Mouse (Mus musculus): ENCODE results near the gene Cacng4. TPM values are rescaled to one million over a fixed set of nuclear protein-coding genes. Genes with fewer than 3 reads are reported as not detected.

Gene Cacng4
- polyA plus RNA-seq, 1 experiment from 2014 or later, result 0.54 TPM

DNA sequence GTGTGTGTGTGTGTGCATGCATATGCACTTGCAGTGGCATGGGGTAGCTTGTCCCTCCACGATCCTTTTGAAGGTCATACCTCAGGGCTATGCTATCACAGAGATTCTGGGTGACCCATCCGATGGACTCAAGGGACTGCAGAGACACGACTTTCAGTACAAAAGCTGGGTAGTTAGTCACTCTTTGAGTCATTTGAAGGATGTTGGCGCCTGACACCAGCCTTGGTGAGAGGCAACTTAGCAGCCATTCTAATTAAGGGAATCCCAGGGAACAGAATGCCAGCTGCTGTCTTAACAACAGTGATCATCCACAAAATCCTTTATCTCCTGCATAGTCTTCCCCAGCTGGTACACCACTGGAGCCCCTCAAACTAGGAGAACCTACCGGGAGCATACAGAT is 45.2 kb downstream of the Cacng4 start:
- 80% methylated on average over 5 of the region's 5 CpGs for WGBS
- Histone ChIP-seq H3K4me1 (ENCODE audit: control insufficient read depth in 2 of 2, insufficient read depth in 2 of 2, low read length in 2 of 2) (no peaks in the 10 kb centered on the region), H3K9ac (ENCODE audit: low read length) (no peak overlapping the region)

DNA sequence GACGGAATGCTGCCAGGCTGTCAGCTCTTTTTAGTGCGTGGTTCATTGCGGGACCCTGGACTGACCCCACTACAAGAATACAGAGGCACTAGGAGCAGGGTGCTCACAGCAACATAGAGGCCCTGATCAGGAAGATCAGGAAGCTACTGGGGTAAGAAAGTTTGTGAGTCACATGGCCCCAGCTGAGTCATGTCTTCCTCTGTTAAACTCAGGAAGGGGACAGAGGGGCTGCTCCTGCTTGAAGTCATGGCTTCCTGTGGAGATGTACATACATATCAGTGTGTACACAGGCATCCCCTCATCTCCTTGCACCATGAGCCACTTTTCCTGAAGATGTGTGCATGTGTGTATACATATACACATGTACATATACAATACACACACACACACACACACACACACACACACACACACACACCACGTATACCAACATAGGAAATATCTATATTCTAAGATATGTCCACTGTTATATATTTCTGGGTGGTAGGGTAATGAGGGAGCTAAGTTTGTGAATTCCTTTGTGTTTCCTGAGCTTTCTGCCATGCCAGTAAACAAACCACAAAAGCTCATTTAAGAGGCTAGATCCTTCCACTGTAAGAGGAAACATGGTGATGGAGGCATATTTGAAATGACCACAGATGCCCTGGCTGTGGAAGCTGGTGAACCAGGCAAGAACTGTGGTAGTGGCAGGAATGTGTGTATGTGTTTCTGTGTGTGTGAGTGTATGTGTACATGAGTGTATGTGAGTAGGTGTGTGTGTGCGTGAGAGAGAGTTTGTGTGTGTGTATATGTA is 45.9 kb downstream of the Cacng4 start:
- 84% methylated on average over 5 of the region's 5 CpGs for WGBS
- no peaks in the 10 kb centered on the region for H3K9me3 ChIP-seq (ENCODE audit: control insufficient read depth, low read length)
- H3K9ac ChIP-seq (ENCODE audit: low read length), result no peak overlapping the region
- no peak overlapping the region for H3K27ac ChIP-seq (replicated peaks in 1 of 2; ENCODE audit: control insufficient read depth in 1 of 2, insufficient read depth in 1 of 2, low read depth in 2 of 2, low read length in 2 of 2)
- no peaks in the 10 kb centered on the region for H3K4me1 ChIP-seq (ENCODE audit: control insufficient read depth in 2 of 2, insufficient read depth in 2 of 2, low read length in 2 of 2)
- H3K4me2 ChIP-seq (ENCODE audit: low read length), result no peak overlapping the region
- no peaks in the 10 kb centered on the region for H3K36me3 ChIP-seq (ENCODE audit: control insufficient read depth, insufficient read depth, low read length)
- no peak for ATAC-seq (ENCODE audit: insufficient number of reproducible peaks, insufficient read depth, low FRiP score, low read depth)
- no peaks in the 10 kb centered on the region for H3K27me3 ChIP-seq (ENCODE audit: control insufficient read depth, insufficient read depth, low read length)
- no peak overlapping the region for H3K4me3 ChIP-seq (ENCODE audit: control insufficient read depth in 1 of 2, insufficient read depth in 1 of 2, low read depth in 1 of 2, low read length in 2 of 2)

More for the DNA sequence above, 45.2 kb downstream of the Cacng4 start:
- Histone ChIP-seq H3K4me2 (ENCODE audit: low read length) (no peak overlapping the region), H3K4me3 (ENCODE audit: control insufficient read depth in 1 of 2, insufficient read depth in 1 of 2, low read depth in 1 of 2, low read length in 2 of 2) (no peak overlapping the region), H3K27ac (replicated peaks in 1 of 2; ENCODE audit: control insufficient read depth in 1 of 2, insufficient read depth in 1 of 2, low read depth in 2 of 2, low read length in 2 of 2) (no peak overlapping the region), H3K27me3 (ENCODE audit: control insufficient read depth, insufficient read depth, low read length) (no peaks in the 10 kb centered on the region), H3K36me3 (ENCODE audit: control insufficient read depth, insufficient read depth, low read length) (no peaks in the 10 kb centered on the region), H3K9me3 (ENCODE audit: control insufficient read depth, low read length) (no peaks in the 10 kb centered on the region)
- ATAC-seq (ENCODE audit: insufficient number of reproducible peaks, insufficient read depth, low FRiP score, low read depth), result no peak

DNA sequence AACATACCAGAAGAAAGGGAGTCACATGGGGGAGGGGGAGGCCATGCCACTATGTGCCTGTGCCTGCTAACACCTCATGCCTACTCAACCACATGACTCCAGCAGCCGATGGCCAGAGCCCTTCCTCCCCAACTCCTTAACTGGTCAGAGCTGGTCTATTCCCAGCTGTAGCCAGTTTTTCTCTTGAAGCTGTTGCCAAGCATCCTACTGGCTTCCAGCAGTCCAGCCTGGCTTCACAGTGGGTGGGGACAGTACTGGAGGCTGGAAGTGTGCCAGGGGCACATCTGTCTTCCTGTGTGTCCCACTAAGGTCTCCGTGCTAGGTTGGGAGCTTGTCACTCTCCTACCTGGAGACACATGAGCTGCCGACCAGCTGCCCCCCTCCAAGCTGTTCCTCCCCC is 51.3 kb downstream of the Cacng4 start:
- Histone ChIP-seq H3K4me1 (ENCODE audit: control insufficient read depth in 2 of 2, insufficient read depth in 2 of 2, low read length in 2 of 2) (no peaks in the 10 kb centered on the region), H3K27ac (replicated peaks in 1 of 2; ENCODE audit: control insufficient read depth in 1 of 2, insufficient read depth in 1 of 2, low read depth in 2 of 2, low read length in 2 of 2) (no peak overlapping the region), H3K36me3 (ENCODE audit: control insufficient read depth, insufficient read depth, low read length) (no peaks in the 10 kb centered on the region), H3K9ac (ENCODE audit: low read length) (no peak overlapping the region), H3K9me3 (ENCODE audit: control insufficient read depth, low read length) (no peaks in the 10 kb centered on the region), H3K27me3 (ENCODE audit: control insufficient read depth, insufficient read depth, low read length) (no peaks in the 10 kb centered on the region), H3K4me3 (ENCODE audit: control insufficient read depth in 1 of 2, insufficient read depth in 1 of 2, low read depth in 1 of 2, low read length in 2 of 2) (no peak overlapping the region), H3K4me2 (ENCODE audit: low read length) (no peak overlapping the region)
- ATAC-seq (ENCODE audit: insufficient number of reproducible peaks, insufficient read depth, low FRiP score, low read depth), result no peak
- WGBS, result 49% methylated on average over 3 of the region's 3 CpGs

DNA sequence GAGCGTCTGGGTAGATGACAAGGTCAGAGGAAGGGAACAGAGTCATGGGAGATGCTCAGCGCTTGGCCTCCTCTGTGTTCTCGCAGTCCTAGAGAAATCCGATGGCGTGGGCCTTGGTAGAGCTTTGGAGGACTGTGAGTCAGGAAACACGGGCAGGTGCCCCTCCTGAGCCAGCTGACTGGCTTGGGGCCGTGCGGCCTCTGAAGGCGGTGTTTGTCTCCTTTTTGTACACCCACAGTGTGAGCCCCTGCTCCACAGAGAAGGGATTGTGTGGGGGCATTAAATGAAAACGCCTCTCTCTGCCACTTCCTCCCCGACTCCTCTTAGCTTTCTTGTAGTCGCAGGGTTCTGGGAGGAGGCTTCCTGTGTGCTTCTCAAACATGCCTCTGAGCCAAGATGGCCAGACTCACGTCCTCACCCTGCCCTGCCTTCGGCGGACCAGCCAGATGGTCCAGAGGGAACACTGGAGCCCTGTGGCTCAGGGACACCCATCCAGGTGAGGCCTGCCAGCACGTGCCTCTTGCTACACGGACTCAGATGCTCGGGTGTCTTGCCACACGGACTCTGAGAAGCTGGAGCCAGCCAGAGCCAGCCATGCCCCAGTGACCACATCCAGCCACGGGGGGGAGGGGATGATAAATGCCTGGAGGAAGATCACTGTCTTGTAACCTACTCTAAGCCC is 55.8 kb downstream of the Cacng4 start:
- no peak overlapping the region for H3K27ac ChIP-seq (replicated peaks in 1 of 2; ENCODE audit: control insufficient read depth in 1 of 2, insufficient read depth in 1 of 2, low read depth in 2 of 2, low read length in 2 of 2)
- WGBS, result 80% methylated on average over 20 of the region's 20 CpGs
- H3K9me3 ChIP-seq (ENCODE audit: control insufficient read depth, low read length), result no peaks in the 10 kb centered on the region
- no peak overlapping the region for H3K9ac ChIP-seq (ENCODE audit: low read length)
- no peak overlapping the region for H3K4me2 ChIP-seq (ENCODE audit: low read length)
- no peak for ATAC-seq (ENCODE audit: insufficient number of reproducible peaks, insufficient read depth, low FRiP score, low read depth)
- no peaks in the 10 kb centered on the region for H3K4me1 ChIP-seq (ENCODE audit: control insufficient read depth in 2 of 2, insufficient read depth in 2 of 2, low read length in 2 of 2)
- H3K4me3 ChIP-seq (ENCODE audit: control insufficient read depth in 1 of 2, insufficient read depth in 1 of 2, low read depth in 1 of 2, low read length in 2 of 2), result no peak overlapping the region
- H3K36me3 ChIP-seq (ENCODE audit: control insufficient read depth, insufficient read depth, low read length), result no peaks in the 10 kb centered on the region
- H3K27me3 ChIP-seq (ENCODE audit: control insufficient read depth, insufficient read depth, low read length), result no peaks in the 10 kb centered on the region

DNA sequence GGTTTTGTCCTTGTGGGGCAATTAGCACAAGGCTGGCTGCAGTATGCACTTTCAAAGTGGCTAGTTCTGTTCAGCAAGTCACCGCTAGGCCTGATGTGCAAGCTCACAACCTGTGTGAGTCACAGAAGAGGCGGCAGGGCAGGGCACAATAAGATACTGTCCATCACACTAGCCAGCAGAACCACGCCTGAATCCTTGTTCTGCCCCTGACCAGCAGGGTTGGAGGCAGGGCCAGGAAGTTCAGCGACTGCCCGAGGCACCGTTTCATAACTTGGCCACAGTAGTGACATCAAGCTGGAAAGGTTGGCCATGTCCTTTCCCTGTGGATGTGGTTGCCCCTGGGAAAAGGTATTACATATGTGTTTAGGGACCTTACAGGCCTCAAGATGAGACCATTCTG is 56.5 kb downstream of the Cacng4 start:
- no peak for ATAC-seq (ENCODE audit: insufficient number of reproducible peaks, insufficient read depth, low FRiP score, low read depth)
- H3K9me3 ChIP-seq (ENCODE audit: control insufficient read depth, low read length), result no peaks in the 10 kb centered on the region
- no peaks in the 10 kb centered on the region for H3K36me3 ChIP-seq (ENCODE audit: control insufficient read depth, insufficient read depth, low read length)
- no peaks in the 10 kb centered on the region for H3K27me3 ChIP-seq (ENCODE audit: control insufficient read depth, insufficient read depth, low read length)
- H3K4me2 ChIP-seq (ENCODE audit: low read length), result no peak overlapping the region
- no peaks in the 10 kb centered on the region for H3K4me1 ChIP-seq (ENCODE audit: control insufficient read depth in 2 of 2, insufficient read depth in 2 of 2, low read length in 2 of 2)
- no peak overlapping the region for H3K4me3 ChIP-seq (ENCODE audit: control insufficient read depth in 1 of 2, insufficient read depth in 1 of 2, low read depth in 1 of 2, low read length in 2 of 2)
- H3K27ac ChIP-seq (replicated peaks in 1 of 2; ENCODE audit: control insufficient read depth in 1 of 2, insufficient read depth in 1 of 2, low read depth in 2 of 2, low read length in 2 of 2), result no peak overlapping the region
- no peak overlapping the region for H3K9ac ChIP-seq (ENCODE audit: low read length)
- WGBS, result 73% methylated on average over 6 of the region's 6 CpGs

DNA sequence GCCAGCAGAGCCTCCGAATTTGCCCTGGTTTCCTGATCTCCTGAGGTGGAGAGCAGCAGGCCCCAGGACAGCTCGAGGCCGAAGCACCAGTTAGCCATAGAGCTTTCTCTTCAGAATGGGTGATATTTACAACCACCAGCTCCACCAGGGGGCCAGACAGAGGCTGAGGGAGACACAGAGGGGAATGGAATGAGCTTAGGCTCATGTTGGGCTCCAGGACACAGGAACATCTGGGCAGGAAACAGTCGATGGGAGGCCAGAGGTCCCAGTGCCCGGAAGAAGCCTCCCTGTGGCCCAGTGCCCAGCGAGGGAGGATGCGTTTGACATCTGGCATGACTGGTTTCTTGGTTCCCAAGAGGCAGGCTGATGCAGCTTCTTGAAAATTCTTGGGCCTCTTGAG is 60.2 kb downstream of the Cacng4 start:
- ATAC-seq (ENCODE audit: insufficient number of reproducible peaks, insufficient read depth, low FRiP score, low read depth), result no peak
- Histone ChIP-seq H3K9me3 (ENCODE audit: control insufficient read depth, low read length) (no peaks in the 10 kb centered on the region), H3K9ac (ENCODE audit: low read length) (no peak overlapping the region), H3K4me1 (ENCODE audit: control insufficient read depth in 2 of 2, insufficient read depth in 2 of 2, low read length in 2 of 2) (no peaks in the 10 kb centered on the region), H3K27ac (replicated peaks in 1 of 2; ENCODE audit: control insufficient read depth in 1 of 2, insufficient read depth in 1 of 2, low read depth in 2 of 2, low read length in 2 of 2) (no peak overlapping the region), H3K4me2 (ENCODE audit: low read length) (no peak overlapping the region), H3K4me3 (ENCODE audit: control insufficient read depth in 1 of 2, insufficient read depth in 1 of 2, low read depth in 1 of 2, low read length in 2 of 2) (no peak overlapping the region), H3K27me3 (ENCODE audit: control insufficient read depth, insufficient read depth, low read length) (no peaks in the 10 kb centered on the region), H3K36me3 (ENCODE audit: control insufficient read depth, insufficient read depth, low read length) (no peaks in the 10 kb centered on the region)
- 60% methylated on average over 7 of the region's 7 CpGs for WGBS

DNA sequence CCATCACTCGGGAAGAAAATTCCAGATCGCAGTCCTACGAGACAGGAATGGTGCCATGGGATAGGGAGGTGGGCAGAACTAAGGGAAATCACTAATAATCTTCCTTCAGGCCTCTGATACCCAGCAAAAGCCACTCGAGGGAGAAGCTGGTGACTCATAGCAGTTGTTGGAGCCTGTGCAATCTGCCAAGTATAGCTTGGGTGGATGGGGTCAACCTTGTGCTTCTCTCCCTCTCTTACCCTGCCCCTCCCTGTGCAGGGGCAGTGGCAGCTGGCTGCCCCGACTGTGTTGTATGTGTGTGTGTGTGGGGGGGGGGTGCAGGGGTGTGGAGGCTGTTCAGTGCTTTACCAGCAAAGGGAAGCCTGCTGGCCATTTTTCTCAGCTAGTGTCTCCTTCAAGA is 62.9 kb downstream of the Cacng4 start:
- no peak for ATAC-seq (ENCODE audit: insufficient number of reproducible peaks, insufficient read depth, low FRiP score, low read depth)
- 53% methylated on average over 5 of the region's 5 CpGs for WGBS

More for the DNA sequence above, 62.9 kb downstream of the Cacng4 start:
- Histone ChIP-seq H3K9me3 (ENCODE audit: control insufficient read depth, low read length) (no peaks in the 10 kb centered on the region), H3K27me3 (ENCODE audit: control insufficient read depth, insufficient read depth, low read length) (no peaks in the 10 kb centered on the region), H3K36me3 (ENCODE audit: control insufficient read depth, insufficient read depth, low read length) (no peaks in the 10 kb centered on the region), H3K4me3 (ENCODE audit: control insufficient read depth in 1 of 2, insufficient read depth in 1 of 2, low read depth in 1 of 2, low read length in 2 of 2) (no peak overlapping the region), H3K27ac (replicated peaks in 1 of 2; ENCODE audit: control insufficient read depth in 1 of 2, insufficient read depth in 1 of 2, low read depth in 2 of 2, low read length in 2 of 2) (no peak overlapping the region), H3K4me1 (ENCODE audit: control insufficient read depth in 2 of 2, insufficient read depth in 2 of 2, low read length in 2 of 2) (no peaks in the 10 kb centered on the region), H3K4me2 (ENCODE audit: low read length) (no peak overlapping the region), H3K9ac (ENCODE audit: low read length) (no peak overlapping the region)
